24 mouse cellular contexts compared by ENCODE assay signal in genomic region chr12:92818610-92819009, GRCm38 (mm10).
"Had no signal": no experiment of that assay in that cellular context is flagged by ENCODE, and none has a peak within 500 bp of the region (broad histone marks: within the 10 kb centered on the region; RNA-seq: fewer than 3 reads in every experiment).

No protein-coding gene starts in this region.

- H3K4me3 ChIP-seq: liver, embryonic 15.5 days; lung, embryonic 15.5 days; megakaryocyte, embryonic 14.5 days; midbrain, embryonic 10.5 days; midbrain, embryonic 12.5 days; myocyte; neural tube, embryonic 13.5 days; neural tube, embryonic 15.5 days; stomach, embryonic 15.5 days had no signal

- DNase-seq: liver, postnatal 0 days; lung, adult 2 months; lung, postnatal 14 days; lung, postnatal 36 days; midbrain, embryonic 14.5 days; right cerebral cortex, adult 18-20 months; right cerebral cortex, postnatal 25 days; right cerebral cortex, postnatal 4 days; spleen, adult 18-20 months; thymus, postnatal 14 days; thymus, postnatal 36 days had no signal

- ATAC-seq: liver, postnatal 0 days; lung, postnatal 0 days; midbrain, embryonic 16.5 days had no signal

- H3K4me2 ChIP-seq: liver, embryonic 15.5 days; lung, embryonic 15.5 days; midbrain, embryonic 12.5 days; neural tube, embryonic 13.5 days; neural tube, embryonic 15.5 days; stomach, embryonic 15.5 days had no signal

- H3K9ac ChIP-seq: liver, embryonic 15.5 days; liver, postnatal 0 days; lung, embryonic 15.5 days; midbrain, embryonic 12.5 days; neural tube, embryonic 13.5 days; neural tube, embryonic 15.5 days; stomach, embryonic 15.5 days had no signal

- H3K36me3 ChIP-seq: liver, embryonic 15.5 days; lung, embryonic 15.5 days; midbrain, embryonic 10.5 days; midbrain, embryonic 12.5 days; neural tube, embryonic 13.5 days; neural tube, embryonic 15.5 days; stomach, embryonic 15.5 days had no signal

- H3K27me3 ChIP-seq: liver, embryonic 15.5 days; lung, embryonic 15.5 days; megakaryocyte, embryonic 14.5 days; midbrain, embryonic 12.5 days; neural tube, embryonic 13.5 days; neural tube, embryonic 15.5 days; stomach, embryonic 15.5 days had no signal

- H3K9me3 ChIP-seq: liver, embryonic 15.5 days; lung, embryonic 15.5 days; megakaryocyte, embryonic 14.5 days; midbrain, embryonic 10.5 days; midbrain, embryonic 12.5 days; neural tube, embryonic 13.5 days; neural tube, embryonic 15.5 days; stomach, embryonic 15.5 days had no signal

- H3K4me1 ChIP-seq: liver, embryonic 15.5 days; lung, embryonic 15.5 days; megakaryocyte, embryonic 14.5 days; midbrain, embryonic 12.5 days; neural tube, embryonic 13.5 days; neural tube, embryonic 15.5 days; stomach, embryonic 15.5 days had no signal

- H3K27ac ChIP-seq: liver, embryonic 15.5 days; lung, embryonic 15.5 days; macrophage; midbrain, embryonic 10.5 days; midbrain, embryonic 12.5 days; neural tube, embryonic 13.5 days; neural tube, embryonic 15.5 days; stomach, embryonic 15.5 days; stomach, postnatal 0 days had no signal
